Mouse (Mus musculus) adrenal gland, adult (tissue): ENCODE measurements around the gene Mark2.

Experiments
- DNase-seq, 2 experiments: peaks; one replicate each; pipeline ENCODE4 v3.0.0; 2022 to 2023; ENCODE audit warnings: low spot score in 1 of 2; ENCODE audit not compliant: inconsistent age in 2 of 2

Gene Mark2

GRCm38 (mm10) chr19:7335656-7336055 lies 6.0 kb downstream of the Mark2 start:
- DNase-seq = no peak

DNA sequence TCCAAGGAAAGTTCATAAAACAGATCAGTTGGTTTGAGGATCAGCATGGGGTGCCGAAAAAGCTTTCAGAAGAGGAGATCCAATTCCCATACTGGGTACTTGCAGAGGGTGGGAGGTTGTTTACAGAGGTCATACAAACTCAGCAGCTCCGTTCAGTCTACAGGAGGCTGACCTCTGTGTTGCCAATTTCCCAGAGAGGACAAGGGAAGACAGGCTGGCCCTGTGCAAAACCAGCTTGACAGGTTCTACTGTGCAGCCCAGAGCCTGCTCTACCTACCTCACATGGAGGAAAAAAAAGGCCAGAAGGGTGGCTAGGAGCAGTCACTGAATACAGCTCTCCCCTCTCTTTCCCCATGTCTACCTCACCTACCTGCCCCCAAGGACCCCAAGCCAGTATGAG lies 7.6 kb downstream of the Mark2 start:
- DNase-seq = no peak

DNA sequence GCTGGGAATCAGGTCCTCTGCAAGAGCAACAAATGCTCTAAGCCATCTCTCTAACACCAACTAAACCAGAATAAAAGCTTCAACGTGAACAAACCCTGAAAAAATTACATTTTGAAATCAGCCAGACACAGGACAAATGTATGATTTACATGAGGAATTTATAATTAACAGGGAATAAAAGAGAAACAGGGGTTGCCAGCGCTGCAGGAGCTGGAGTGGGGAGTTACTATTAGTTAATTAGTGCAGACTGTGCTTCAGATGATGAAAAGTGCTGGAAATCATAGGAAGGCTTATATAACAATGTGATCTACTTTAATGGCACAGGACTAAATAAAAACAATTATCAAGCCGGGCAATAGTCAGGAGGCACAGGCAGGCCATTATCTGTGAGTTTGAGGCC lies 20.3 kb downstream of the Mark2 start:
- DNase-seq = no peak

DNA sequence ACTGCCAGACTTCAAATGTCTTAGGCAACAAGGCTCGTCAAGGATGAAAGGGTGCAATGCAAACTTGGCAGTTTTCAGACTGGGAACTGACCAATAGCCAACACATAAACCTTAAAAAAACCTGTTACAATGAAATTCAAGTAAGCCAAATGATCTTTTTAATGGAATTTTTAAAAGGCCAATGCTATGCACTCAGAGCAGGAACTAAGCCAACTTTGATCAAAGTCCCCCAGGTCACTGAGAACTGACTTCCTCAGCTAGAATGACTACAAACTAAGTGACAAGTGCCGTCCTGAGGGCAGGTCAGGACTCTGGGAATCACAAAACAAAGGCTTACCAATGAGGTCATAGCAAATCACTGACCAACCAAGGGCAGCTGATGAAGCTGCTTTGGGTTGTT lies 21.5 kb downstream of the Mark2 start:
- peak in 1 of 2 experiments; percentile 80 for DNase-seq

DNA sequence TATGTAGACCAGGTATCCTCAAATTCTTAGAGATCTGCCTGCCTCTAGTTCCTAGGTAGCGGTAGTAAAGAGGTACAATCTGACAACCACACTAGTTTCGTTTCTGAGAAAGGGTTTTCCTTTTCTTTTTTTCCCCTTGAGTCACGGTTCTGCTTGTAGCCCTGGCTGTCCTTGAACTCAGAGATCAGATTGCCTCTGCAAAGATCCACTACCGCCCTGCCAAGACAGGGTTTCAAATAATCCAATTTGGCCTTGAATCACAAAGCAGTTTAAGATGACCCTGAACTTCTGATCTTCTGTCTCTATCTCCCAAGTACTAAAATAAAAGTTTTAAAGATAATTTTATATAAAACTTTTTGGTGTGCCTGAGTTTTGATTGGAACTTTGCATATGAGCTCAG lies 23.9 kb downstream of the Mark2 start:
- peak; percentile 68 to 86 for DNase-seq

DNA sequence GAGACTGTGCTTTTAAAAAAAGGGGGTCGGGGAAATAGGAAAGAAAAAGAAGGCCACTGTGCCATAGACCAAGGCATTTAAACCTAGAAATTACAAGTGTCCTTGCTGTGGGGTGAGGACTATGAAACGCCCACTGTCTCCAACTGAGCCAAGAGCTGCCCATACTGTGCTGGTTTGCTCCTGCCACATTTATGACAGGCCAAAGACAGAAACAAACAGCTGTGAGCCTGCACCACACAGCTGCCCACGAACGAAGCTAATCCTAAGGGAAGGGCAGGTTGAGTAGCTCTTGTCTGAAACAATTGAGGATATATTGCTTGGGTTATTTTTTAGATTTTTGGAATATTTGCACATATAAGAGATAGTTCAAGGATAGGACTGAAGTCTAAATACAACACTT lies 24.8 kb downstream of the Mark2 start:
- no peak for DNase-seq

- no peak for DNase-seq
Measured at GRCm38 (mm10) chr19:7315587-7315984, 26.1 kb downstream of the Mark2 start.

GRCm38 (mm10) chr19:7314976-7315586 lies 26.6 kb downstream of the Mark2 start:
- DNase-seq = peak in 1 of 2 experiments; percentile 78

GRCm38 (mm10) chr19:7313660-7314059 lies 28.0 kb downstream of the Mark2 start:
- no peak for DNase-seq

GRCm38 (mm10) chr19:7311306-7311705 lies 30.4 kb downstream of the Mark2 start:
- DNase-seq = peak in 1 of 2 experiments; percentile 57

- peak in 1 of 2 experiments; percentile 72 for DNase-seq
Measured at GRCm38 (mm10) chr19:7310704-7311103, 31.0 kb downstream of the Mark2 start.

DNA sequence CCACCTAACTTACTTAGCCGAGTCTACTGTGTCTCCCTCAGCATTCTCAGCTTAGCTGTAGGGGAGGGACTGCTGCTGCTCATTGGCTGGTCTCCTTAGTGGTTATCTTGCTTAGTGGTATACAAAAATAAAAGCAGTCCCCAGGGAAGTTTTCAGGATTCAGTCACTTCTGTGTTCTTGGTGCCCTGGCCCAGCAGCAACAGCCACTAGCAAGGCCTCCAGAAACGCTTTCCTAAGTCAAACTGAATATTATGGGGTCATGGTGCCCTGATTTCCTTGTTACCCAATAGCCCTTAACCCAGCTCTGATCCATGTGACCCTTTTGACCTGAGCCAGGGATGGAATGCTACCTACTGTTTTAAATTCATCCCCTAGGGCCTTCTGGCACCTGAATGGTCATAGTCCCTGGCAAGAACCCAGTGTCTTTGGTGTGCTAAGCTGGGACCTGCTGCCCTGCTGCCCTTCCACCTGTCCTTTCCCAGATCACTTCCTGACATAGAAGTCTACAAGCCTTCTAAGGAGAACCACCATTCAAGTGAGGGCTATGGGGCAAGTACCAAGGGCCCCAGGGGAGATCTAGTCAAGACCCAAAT lies 31.8 kb downstream of the Mark2 start:
- DNase-seq = peak in 1 of 2 experiments; percentile 62

DNA sequence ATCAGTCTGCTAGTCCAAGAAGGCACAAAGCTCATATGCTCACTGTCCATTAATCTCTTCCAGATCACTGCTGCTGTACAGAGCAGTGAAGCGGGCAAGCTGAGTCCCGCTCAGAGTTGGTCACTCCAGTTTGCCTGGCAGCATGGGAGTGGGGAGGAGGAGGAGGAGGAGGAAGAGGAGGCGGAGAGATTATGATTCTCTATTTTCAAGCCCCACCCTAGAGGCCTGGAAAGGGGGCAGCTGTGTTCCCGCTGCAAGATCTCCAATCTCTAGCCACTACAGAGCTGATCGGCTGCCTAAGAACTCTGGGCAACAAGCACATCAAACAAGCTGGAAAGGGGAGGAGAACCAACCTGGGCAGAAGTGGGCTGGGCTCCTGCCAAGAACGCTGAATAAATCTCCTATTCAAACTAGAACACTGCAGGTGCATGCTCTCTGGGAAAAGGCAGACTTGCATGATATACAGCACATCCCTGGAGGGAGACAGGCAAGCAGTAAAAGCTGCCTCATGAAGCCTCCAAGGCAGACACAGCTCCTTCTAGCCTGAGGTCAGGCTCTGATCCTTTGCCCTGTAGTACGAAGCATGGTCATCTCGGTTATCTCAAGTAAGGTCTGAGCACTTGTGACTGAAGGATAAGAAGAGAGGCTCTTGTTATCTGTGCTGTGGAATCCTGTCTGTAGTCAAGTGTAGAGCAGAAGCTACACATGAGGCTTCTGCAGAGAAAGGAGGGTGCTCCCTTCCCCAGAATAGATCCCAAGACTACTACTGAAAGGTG lies 33.5 kb downstream of the Mark2 start:
- peak; percentile 43 to 67 for DNase-seq

- peak in 1 of 2 experiments; percentile 68 for DNase-seq
Measured at GRCm38 (mm10) chr19:7306968-7307367, 34.7 kb downstream of the Mark2 start.

- DNase-seq = no peak
Measured at GRCm38 (mm10) chr19:7305380-7306310, 36.0 kb downstream of the Mark2 start.

- peak in 1 of 2 experiments; percentile 65 for DNase-seq
Measured at GRCm38 (mm10) chr19:7304801-7305200, 36.9 kb downstream of the Mark2 start.

DNA sequence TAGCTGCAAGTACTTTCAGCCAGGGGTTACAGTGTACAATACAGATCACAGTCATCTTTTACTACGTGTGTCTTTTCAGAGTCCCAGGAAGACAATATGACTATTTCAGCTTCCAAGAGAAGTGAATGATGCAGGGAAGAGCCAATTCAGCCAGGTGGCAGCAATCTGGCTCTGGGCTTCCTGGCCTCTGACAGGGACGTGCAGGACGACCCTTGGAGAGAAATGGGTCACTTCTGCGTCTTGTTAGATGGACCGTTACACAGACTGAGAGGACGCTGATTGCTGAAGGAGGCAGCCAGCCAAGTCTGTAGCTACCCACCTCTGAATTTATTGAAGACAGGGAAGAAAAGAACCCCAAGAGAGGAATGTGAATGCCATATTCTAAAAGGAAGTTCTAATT lies 37.9 kb downstream of the Mark2 start:
- DNase-seq = peak in 1 of 2 experiments; percentile 31

DNA sequence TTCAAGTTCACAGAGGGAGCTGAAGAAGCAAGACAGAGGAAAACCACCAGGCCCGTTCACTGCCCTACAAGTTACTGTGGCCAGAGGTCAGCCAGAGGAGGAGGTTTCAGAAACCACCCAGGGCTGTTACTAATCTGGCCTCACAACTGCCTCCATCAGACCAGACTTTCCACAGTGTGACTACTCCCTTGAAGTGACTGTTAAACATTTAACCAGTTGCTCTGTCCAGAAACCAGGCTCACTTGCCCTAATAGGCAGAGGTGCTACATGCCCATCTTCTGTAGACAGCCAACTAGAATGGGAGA lies 39.2 kb downstream of the Mark2 start:
- no peak for DNase-seq

DNA sequence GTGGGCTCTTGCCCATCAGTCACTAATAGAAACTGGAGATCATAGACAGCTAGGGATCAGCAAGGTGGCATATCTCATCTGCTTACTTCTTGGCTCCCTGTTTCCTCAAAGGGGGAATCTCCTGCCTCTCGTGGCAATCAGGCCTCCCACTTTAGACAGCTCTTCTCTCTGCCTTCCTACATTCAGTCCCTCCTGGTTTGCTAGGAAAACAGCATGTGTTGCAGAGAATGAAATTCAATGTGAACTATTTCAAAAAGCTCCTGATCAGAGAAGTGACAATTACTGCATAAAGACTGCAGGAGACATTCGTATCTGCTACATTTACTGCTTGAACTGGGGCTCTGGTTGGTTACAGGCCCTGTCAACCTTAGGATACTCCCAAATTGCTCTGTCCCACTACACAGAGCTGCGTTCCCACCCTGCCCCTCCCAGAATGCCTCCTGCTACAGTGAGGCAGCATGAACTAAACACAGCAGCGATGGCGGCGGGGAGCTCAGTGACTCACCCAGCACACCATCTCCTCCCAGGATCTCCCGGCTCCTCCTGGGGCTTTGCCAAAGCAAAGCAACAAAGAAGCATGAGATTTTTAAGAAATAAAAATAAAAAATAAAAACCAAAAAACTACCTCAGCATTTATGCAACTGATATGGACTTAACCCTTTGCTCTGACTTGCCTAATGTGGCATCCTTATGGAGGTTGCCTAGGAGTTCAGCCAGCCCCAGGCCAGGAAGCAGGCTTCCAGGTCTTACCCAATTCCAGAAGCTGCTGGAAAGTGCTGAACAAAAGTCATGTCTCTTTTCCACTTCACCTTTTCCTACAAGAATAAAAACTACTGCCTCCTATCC lies 39.8 kb downstream of the Mark2 start:
- peak; percentile 72 to 81 for DNase-seq

- no peak for DNase-seq
Measured at GRCm38 (mm10) chr19:7300078-7300477, 41.6 kb downstream of the Mark2 start.
